Mouse (Mus musculus): ENCODE measurements around the gene 1700016H13Rik.

Gene 1700016H13Rik

GRCm38 (mm10) chr5:103598881-103599280, 56.9 kb downstream of the 1700016H13Rik start:
- DNase-seq: no peak

GRCm38 (mm10) chr5:103598264-103598663, 57.5 kb downstream of the 1700016H13Rik start:
- DNase-seq: no peak
